Mouse (Mus musculus) neural tube, embryonic 10.5 days (tissue): ENCODE data around the gene Abca1.
A peak's percentile ranks its signal among the peaks of the same experiment; 100 is the strongest.

Experiments
- DNase-seq: peaks from one replicate; pipeline ENCODE4 v3.0.0-alpha.2; 2017; ENCODE audit warnings: low spot score; ENCODE audit errors: extremely low spot score

The Abca1 gene

GRCm38 (mm10) chr4:53011732-53012361 is 147.8 kb downstream of the Abca1 start, which contains the start of gene Nipsnap3b:
Gene Nipsnap3b (plus strand): TSS chr4:53011880.
- DNase-seq, result peak; percentile 96

- DNase-seq, result no peak
These were observed 149.8 kb downstream of the Abca1 start for GRCm38 (mm10) chr4:53009871-53010270.

DNA sequence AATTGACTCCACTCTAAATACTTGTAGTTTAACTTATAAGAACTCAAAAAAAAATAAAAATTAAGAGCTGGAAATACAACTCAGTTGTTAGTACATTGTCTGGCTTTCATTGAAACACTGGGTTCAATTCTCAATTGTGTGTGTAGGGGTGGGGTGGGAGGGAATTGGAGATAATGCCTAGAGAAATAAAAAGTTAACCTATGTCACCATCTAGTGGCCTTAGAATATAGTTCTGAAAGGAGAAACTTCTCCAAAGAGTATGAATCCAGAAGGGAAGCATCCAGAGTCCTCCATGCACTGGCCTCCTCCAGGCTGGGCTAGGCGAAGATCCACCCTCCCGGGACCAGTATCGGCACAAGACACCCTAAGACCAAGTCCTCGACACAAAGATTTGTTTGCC is 150.5 kb downstream of the Abca1 start:
- no peak for DNase-seq

- no peak for DNase-seq
These were observed 159.5 kb downstream of the Abca1 start for GRCm38 (mm10) chr4:53000154-53000553.

DNA sequence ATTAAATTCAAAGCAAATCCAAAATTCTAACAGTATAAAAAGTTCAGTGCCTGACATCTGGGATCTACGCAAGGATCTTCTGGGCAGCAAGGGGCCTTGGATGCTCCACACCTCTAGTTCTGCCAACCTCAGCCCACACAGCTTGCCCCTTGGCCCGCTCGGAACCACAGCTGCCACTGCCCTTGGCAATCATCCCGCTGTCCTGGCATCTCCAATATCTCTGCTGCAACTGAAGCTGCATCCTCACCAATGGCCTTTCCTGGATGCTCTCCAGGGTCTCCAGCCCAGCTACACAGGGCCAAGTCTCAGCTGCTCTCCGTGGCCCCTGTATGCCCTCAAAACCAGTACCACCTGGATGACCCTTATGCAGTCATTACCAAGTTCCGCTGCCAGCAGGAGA is 160.2 kb downstream of the Abca1 start:
- no peak for DNase-seq

DNA sequence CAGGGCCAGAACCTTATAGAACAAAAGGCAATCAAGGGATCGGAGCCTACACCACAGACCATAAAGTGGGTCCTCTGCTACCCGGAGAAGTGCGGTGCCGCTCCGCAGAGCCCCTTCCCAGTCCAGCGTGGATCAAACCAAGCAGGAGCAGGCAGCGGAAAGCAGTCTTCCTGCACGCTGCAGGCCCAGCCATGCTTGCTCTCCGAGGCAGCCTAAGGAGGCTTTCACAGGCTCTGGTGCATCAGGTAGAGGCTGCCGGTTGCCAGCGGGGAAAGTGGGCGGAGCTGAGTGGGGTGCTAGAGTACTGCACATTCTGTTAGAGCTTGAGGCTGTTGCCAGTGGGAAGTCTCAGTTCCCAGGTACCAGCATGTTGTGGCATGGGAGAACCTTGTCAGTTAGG is 170.4 kb downstream of the Abca1 start, which contains the start of gene Nipsnap3a:
Nipsnap3a (plus strand) TSS at position 25 of the 400 bp plus-strand sequence.
- DNase-seq, result peak; percentile 30

- no peak for DNase-seq
These were observed 173.4 kb downstream of the Abca1 start for GRCm38 (mm10) chr4:52986266-52986665.

GRCm38 (mm10) chr4:52985216-52985615 is 174.5 kb downstream of the Abca1 start:
- DNase-seq, result no peak
